Mouse (Mus musculus): Measurements from ENCODE around the gene Znhit2.

Znhit2 gene

DNA sequence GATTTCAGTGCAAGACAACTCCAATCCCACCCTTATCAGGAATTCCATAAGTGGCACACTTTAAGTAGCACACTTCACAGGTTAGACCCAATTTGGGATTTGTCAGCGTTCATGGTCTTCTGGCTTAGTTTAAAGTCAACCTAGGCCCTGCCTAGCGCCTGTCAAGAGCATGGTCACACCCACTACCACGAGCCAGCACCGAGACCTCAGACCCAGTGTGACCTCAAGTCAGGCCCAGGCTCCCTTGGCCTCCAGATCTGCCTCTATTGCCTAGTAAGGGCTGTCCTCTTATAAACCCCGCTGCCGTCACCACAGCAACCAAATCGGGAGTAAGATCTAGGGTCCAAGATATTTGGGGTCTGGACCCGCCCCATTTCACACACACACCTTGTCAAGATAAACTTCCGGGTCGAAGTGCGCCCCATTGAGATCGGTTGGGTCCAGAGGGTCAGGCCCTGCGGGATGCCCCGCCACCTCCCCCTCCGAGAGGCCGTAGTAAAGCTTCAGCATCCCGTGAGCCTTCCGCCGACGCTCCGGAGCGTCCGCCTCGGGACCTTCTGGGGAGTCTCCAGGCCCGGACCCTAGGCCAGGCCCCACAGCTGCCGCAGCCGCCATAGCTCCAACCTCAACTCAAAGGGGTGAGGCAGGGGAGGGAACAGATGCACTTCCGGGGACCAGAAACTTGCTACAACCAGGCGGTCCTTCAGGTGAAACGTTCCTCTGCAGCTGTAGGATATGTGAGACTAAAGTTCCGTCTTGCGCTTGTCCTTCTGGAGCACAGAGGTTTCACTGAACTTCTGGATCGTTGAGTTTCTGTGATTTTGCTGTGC, 15.8 kb downstream of the Znhit2 start, which contains the start of gene Vps51:
Gene Vps51, minus strand, starts transcription at position 668 of the 830 bp plus-strand sequence.
- peak; percentile 90 for DNase-seq

GRCm38 (mm10) chr19:6079983-6080480, 19.0 kb downstream of the Znhit2 start, which contains the start of gene Tmem262:
Tmem262 (plus strand) TSS chr19:6080033.
- peak; percentile 23 for DNase-seq

- DNase-seq = peak; percentile 13
Measured at GRCm38 (mm10) chr19:6082156-6082555, 21.2 kb downstream of the Znhit2 start, which contains the start of gene Gm28374. Gm28374 (minus strand) TSS chr19:6082256.

DNA sequence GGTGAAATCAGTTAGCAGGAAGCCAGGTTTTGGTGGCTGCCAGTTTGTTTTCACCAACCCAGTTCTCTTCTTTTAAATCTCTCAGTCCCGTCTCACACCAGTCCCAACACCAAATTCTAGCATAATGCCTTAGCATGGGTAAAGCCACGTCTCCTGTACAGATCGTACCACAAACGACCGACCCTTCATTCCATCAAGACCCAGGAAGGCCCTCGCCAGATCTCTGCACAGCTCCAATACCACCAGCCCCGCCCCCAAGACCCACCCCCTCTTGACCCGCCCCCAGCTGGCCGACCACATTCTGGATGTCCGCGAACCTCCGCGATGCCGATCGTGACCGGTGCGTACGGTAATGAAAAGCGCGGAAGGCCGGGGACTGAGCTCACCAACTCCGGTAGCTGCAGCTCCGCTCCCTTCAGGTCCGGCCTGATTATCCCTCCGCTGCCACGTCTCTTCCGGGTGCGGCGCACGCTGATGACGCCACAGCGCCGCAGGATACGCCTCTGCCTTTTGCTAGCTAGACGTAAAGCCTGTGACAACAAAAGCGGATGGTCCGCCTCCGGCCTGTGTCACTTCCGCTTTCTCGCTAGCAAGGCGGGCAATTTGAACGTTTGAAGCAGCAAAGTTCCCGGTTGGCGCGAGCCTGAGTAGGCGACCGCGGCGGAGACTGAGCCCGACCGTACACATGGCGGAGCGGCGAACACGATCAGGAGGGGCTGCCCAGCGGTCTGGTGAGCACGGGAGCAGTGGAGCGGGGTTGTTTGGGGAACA, 23.7 kb downstream of the Znhit2 start, which contains the start of the genes Zfpl1 and Cdca5:
Gene Zfpl1, minus strand, starts transcription at position 479 of the 771 bp plus-strand sequence.
Gene Cdca5, plus strand, starts transcription at position 506 of the 771 bp plus-strand sequence.
- DNase-seq = peak; percentile 98

GRCm38 (mm10) chr19:6085417-6085879, 24.5 kb downstream of the Znhit2 start:
- DNase-seq = peak; percentile 21

GRCm38 (mm10) chr19:6088841-6089240, 27.8 kb downstream of the Znhit2 start:
- no peak for DNase-seq

DNA sequence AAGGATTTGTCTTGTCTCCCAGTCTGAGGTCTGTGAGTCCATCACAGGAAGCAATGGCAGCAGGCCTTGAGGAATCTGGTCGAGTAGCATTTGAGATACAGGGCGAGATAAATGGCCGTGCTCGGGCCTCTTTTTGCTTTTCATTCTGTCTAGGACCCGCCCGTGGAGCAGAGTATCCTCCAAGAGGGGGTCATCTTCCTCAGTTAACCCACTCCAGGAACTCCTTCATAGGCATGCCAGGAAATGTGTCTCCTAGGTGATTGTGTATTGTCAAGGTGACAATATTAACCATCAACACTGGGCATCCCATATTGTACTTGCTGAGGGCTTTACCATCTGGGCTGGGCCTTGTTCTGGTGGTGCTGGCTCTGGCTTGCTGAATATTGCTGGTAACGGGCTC, 33.1 kb downstream of the Znhit2 start, which contains the start of gene AC131692.1:
Gene AC131692.1, plus strand, starts transcription at position 301 of the 400 bp plus-strand sequence.
- no peak for DNase-seq

- no peak for DNase-seq
Measured at GRCm38 (mm10) chr19:6097847-6098246, 36.9 kb downstream of the Znhit2 start.

DNA sequence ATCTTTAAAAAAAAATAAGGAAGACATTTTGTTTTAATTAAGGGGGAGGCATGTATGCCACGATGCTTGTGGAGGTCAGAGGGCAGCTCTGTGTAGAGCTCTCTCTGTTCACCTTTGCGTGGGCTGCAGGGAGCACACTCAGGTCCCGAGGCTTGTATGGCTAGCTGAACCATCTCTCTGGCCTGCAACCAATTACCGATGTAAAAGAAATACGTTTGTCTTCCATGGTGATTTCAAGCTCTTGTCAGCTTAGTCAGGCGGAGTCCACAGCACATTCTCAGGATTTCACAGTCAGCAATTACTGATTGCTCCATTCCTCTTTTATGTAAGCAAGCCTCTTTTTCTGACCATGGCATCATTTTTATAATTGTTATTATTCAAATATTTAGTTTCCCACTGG, 40.2 kb downstream of the Znhit2 start:
- no peak for DNase-seq

- DNase-seq = no peak
Measured at GRCm38 (mm10) chr19:6102169-6102853, 41.3 kb downstream of the Znhit2 start.

DNA sequence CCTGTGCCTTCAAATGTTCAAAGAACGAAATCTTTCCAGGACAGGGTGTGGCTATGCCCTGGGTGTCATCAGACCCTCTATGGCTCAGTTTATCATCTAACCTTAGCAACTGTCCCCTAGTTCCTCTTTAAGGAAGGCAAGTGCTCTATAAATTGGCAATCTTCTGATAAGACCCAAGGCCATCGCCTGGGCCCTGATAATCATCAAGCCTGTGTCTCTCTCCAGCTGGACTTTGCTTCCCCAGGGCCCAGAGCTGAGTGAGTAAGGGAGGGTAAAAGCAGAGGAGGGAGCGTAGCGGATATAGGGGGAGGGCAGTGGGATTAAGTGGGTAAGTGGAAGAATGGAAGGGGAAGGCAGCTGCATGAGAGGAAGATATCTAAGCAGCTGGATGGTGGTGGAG, 43.5 kb downstream of the Znhit2 start:
- DNase-seq = no peak

DNA sequence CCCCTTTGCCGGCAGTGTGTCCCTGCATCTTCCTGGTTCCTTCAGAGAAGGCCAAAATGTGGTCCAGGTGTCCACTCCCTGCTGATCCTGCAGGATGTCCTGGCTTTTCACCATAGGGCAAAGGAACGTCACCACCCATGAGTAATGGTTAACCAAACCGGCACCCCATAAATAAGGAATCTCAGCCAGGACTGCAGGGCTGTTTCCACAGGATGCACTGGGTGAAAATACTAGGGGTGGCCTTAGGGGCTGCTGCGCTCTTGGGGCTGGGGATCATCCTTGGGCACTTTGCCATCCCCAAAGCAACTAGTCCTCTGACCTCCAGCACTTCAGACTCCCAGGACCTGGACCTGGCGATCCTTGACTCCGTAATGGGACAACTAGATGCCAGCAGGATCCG, 44.6 kb downstream of the Znhit2 start, which contains the start of gene Naaladl1:
Gene Naaladl1, plus strand, starts transcription at position 197 of the 400 bp plus-strand sequence.
- no peak for DNase-seq
